Mouse (Mus musculus) urinary bladder, postnatal 10 days (tissue): ENCODE results near the gene Kcnma1.

Source experiments
- DNase-seq: peaks from one replicate; pipeline ENCODE4 v3.0.0; 2022; ENCODE audit warnings: low spot score

Kcnma1 gene

GRCm38 (mm10) chr14:23966471-23966870 lies 47.8 kb downstream of the Kcnma1 start:
- DNase-seq, result no peak

- DNase-seq, result no peak
Observed at GRCm38 (mm10) chr14:23959061-23959460, 55.2 kb downstream of the Kcnma1 start.

- DNase-seq, result no peak
Observed at GRCm38 (mm10) chr14:23957270-23957669, 57.0 kb downstream of the Kcnma1 start.

- no peak for DNase-seq
Observed at GRCm38 (mm10) chr14:23943876-23944275, 70.4 kb downstream of the Kcnma1 start.

GRCm38 (mm10) chr14:23943152-23943551 lies 71.1 kb downstream of the Kcnma1 start:
- no peak for DNase-seq

GRCm38 (mm10) chr14:23942103-23942502 lies 72.2 kb downstream of the Kcnma1 start:
- no peak for DNase-seq

GRCm38 (mm10) chr14:23935016-23935415 lies 79.3 kb downstream of the Kcnma1 start:
- no peak for DNase-seq

GRCm38 (mm10) chr14:23931671-23932071 lies 82.6 kb downstream of the Kcnma1 start:
- DNase-seq, result no peak

GRCm38 (mm10) chr14:23929168-23929567 lies 85.1 kb downstream of the Kcnma1 start:
- DNase-seq, result no peak

GRCm38 (mm10) chr14:23923356-23923755 lies 90.9 kb downstream of the Kcnma1 start:
- DNase-seq, result no peak

GRCm38 (mm10) chr14:23922755-23923154 lies 91.5 kb downstream of the Kcnma1 start:
- DNase-seq, result no peak

GRCm38 (mm10) chr14:23911108-23911629 lies 103.1 kb downstream of the Kcnma1 start:
- DNase-seq, result no peak

- no peak for DNase-seq
Observed at GRCm38 (mm10) chr14:23908564-23908963, 105.7 kb downstream of the Kcnma1 start.

GRCm38 (mm10) chr14:23902636-23903279 lies 111.5 kb downstream of the Kcnma1 start:
- no peak for DNase-seq

- no peak for DNase-seq
Observed at GRCm38 (mm10) chr14:23899462-23899861, 114.8 kb downstream of the Kcnma1 start.

GRCm38 (mm10) chr14:23897815-23898214 lies 116.5 kb downstream of the Kcnma1 start:
- DNase-seq, result no peak

GRCm38 (mm10) chr14:23896036-23896435 lies 118.3 kb downstream of the Kcnma1 start:
- DNase-seq, result no peak

- DNase-seq, result no peak
Observed at GRCm38 (mm10) chr14:23886112-23886511, 128.2 kb downstream of the Kcnma1 start.

GRCm38 (mm10) chr14:23885539-23885938 lies 128.8 kb downstream of the Kcnma1 start:
- DNase-seq, result no peak

GRCm38 (mm10) chr14:23885071-23885470 lies 129.2 kb downstream of the Kcnma1 start:
- no peak for DNase-seq

GRCm38 (mm10) chr14:23882001-23882400 lies 132.3 kb downstream of the Kcnma1 start:
- DNase-seq, result no peak

- DNase-seq, result no peak
Observed at GRCm38 (mm10) chr14:23879331-23879730, 135.0 kb downstream of the Kcnma1 start.

GRCm38 (mm10) chr14:23877561-23877960 lies 136.7 kb downstream of the Kcnma1 start:
- DNase-seq, result no peak

- DNase-seq, result no peak
Observed at GRCm38 (mm10) chr14:23874545-23874944, 139.7 kb downstream of the Kcnma1 start.
